Comparison of ENCODE assay signal across 13 mouse cellular contexts in genomic region chr7:139415616-139416225, GRCm38 (mm10). TPM values are rescaled to one million over a fixed set of nuclear protein-coding genes. Genes with fewer than 3 reads are reported as not detected.
DNase-seq lines count a peak whose midpoint lies in the region; ATAC-seq and TF ChIP-seq lines count a peak whose summit lies in the region.
"Had no signal": no experiment of that assay in that cellular context is flagged by ENCODE, and none has a peak within 500 bp of the region (broad histone marks: within the 10 kb centered on the region; RNA-seq: fewer than 3 reads in every experiment).

No protein-coding gene starts in this region.

- peak overlapping the region; percentile 51; the same call in 1 of the 2 replicates for H3K27ac ChIP-seq in kidney, embryonic 16.5 days (ENCODE audit: low read length)
- H3K27ac ChIP-seq: embryonic facial prominence, embryonic 13.5 days; midbrain, embryonic 15.5 days had no signal

- no peaks in the 10 kb centered on the region for H3K27me3 ChIP-seq in kidney, embryonic 16.5 days (ENCODE audit: insufficient read depth, low read length)
- no peaks in the 10 kb centered on the region for H3K27me3 ChIP-seq in myocyte (ENCODE audit: control insufficient read depth, insufficient read depth, insufficient read length)
- H3K27me3 ChIP-seq: embryonic facial prominence, embryonic 13.5 days; midbrain, embryonic 15.5 days had no signal

- no peak overlapping the region for H3K4me3 ChIP-seq in kidney, embryonic 16.5 days (ENCODE audit: low read length)
- no peak overlapping the region for H3K4me3 ChIP-seq in myocyte
- H3K4me3 ChIP-seq: embryonic facial prominence, embryonic 13.5 days; midbrain, embryonic 15.5 days had no signal

- no peak overlapping the region for H3ac ChIP-seq in myocyte (ENCODE audit: control insufficient read depth, insufficient read length)

- TF ChIP-seq POLR2A in myocyte (IDR thresholded peaks at IDR 0.05; ENCODE audit: insufficient read length, low read depth), result no peak

- H3K4me2 ChIP-seq in kidney, embryonic 16.5 days (replicated peaks; ENCODE audit: low read depth, low read length), result no peak overlapping the region
- H3K4me2 ChIP-seq in myocyte (ENCODE audit: low read depth), result peak overlapping the region; percentile 27
- H3K4me2 ChIP-seq: embryonic facial prominence, embryonic 13.5 days; midbrain, embryonic 15.5 days had no signal

- no peaks in the 10 kb centered on the region for H3K36me3 ChIP-seq in kidney, embryonic 16.5 days (ENCODE audit: insufficient read depth, low read length)
- no peaks in the 10 kb centered on the region for H3K36me3 ChIP-seq in myocyte (ENCODE audit: control insufficient read depth, insufficient read depth)
- H3K36me3 ChIP-seq: embryonic facial prominence, embryonic 13.5 days; midbrain, embryonic 15.5 days had no signal

- DNase-seq in frontal cortex, postnatal 14 days (ENCODE audit: low spot score in 2 of 2), result no peak
- no peak for DNase-seq in kidney, postnatal 10 days
- DNase-seq in right cerebral cortex, postnatal 25 days, result peak; percentile 44
- no peak for DNase-seq in right cerebral cortex, postnatal 10 days (ENCODE audit: low spot score in 2 of 2)
- no peak for DNase-seq in embryo, embryonic 9.5 days (ENCODE audit: extremely low spot score)
- DNase-seq: forebrain, postnatal 0 days; kidney, adult 2 months; layer of hippocampus, postnatal 36 days had no signal

- H3K79me2 ChIP-seq in myocyte (ENCODE audit: control insufficient read depth, insufficient read depth), result peaks cover 48% of the 10 kb centered on the region

- H3K4me1 ChIP-seq in kidney, embryonic 16.5 days (ENCODE audit: insufficient read depth, low read length), result peaks cover 40% of the 10 kb centered on the region
- H3K4me1 ChIP-seq: midbrain, embryonic 15.5 days had no signal

- no peaks in the 10 kb centered on the region for H3K9me3 ChIP-seq in kidney, embryonic 16.5 days (ENCODE audit: low read length)
- H3K9me3 ChIP-seq: embryonic facial prominence, embryonic 13.5 days; midbrain, embryonic 15.5 days had no signal

- ATAC-seq in frontal cortex, adult (ENCODE audit: low TSS enrichment), result peak; percentile 76
- no peak for ATAC-seq in kidney, embryonic 16.5 days (ENCODE audit: low FRiP score, low TSS enrichment)
- ATAC-seq: forebrain, postnatal 0 days; midbrain, embryonic 15.5 days had no signal

- no peak overlapping the region for H3K9ac ChIP-seq in kidney, embryonic 16.5 days (replicated peaks; ENCODE audit: low read length)
- H3K9ac ChIP-seq: embryonic facial prominence, embryonic 13.5 days; forebrain, postnatal 0 days; midbrain, embryonic 15.5 days had no signal

TF ChIP-seq in myocyte, 11 proteins besides CTCF, POLR2A, EP300 and RAD21:
- TF ChIP-seq REST (IDR thresholded peaks at IDR 0.05; ENCODE audit: insufficient read depth, insufficient read length), result no peak
- no peak for TF ChIP-seq CEBPB (IDR thresholded peaks at IDR 0.05; ENCODE audit: insufficient read depth, poor library complexity, severe bottlenecking)
- no peak for TF ChIP-seq POLR2AphosphoS2 (IDR thresholded peaks at IDR 0.05; ENCODE audit: insufficient read length, low read depth)
- TF ChIP-seq MYOG (IDR thresholded peaks at IDR 0.05; ENCODE audit: control insufficient read depth in 1 of 3, insufficient read depth in 1 of 3, insufficient read length in 2 of 3, low read depth in 2 of 3), result no peak
- TF ChIP-seq E2F4 (IDR thresholded peaks at IDR 0.05; ENCODE audit: insufficient read depth), result no peak
- TF ChIP-seq TCF3 (IDR thresholded peaks at IDR 0.05; ENCODE audit: insufficient read length, low read depth), result no peak
- peak in 1 of 3 experiments; percentile 2 for TF ChIP-seq MYOD1 (IDR thresholded peaks at IDR 0.05; ENCODE audit: control insufficient read depth in 1 of 3, insufficient read length in 2 of 3, low read depth in 2 of 3)
- TF ChIP-seq MAX (IDR thresholded peaks at IDR 0.05; ENCODE audit: low read depth), result no peak

RNA-seq across cellular contexts. Expression of gene Inpp5a, which starts 26.8 kb away (rescaled TPM):
- 16.0 and 17.7 TPM in 2 replicates for polyA plus RNA-seq in kidney, embryonic 16.5 days (2015; fragmentation: Nextera tagmentation; extraction: Ambion mirVana)
- polyA plus RNA-seq in myocyte (2012; fragmentation: generic; extraction: Trizol), result 37.8 TPM
